ENCODE assay signal across 8 mouse cellular contexts in the genomic region with DNA sequence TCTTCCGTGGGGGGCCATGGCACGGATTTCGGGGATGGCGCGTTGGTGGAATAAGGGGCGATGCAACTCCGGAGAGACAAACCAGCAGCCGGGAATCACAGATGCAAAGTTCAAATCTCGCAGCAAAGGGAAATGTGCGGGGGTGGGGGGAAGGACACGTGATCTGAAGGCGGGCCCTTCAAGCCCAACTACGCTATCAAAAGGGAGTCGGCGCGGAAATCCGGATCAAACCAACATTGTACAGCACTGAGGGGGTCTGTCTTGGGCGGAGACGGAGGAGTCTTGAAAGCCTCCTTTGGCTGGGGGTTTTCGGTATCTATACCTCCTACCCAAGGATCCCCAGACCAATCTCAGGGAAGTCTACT. TPM values are rescaled to one million over a fixed set of nuclear protein-coding genes. Genes with fewer than 3 reads are reported as not detected.
A peak's percentile ranks its signal among the peaks of the same experiment; 100 is the strongest.
DNase-seq lines count a peak whose midpoint lies in the region; ATAC-seq lines count a peak whose summit lies in the region.

A gene (minus strand): TSS at position 202 of the 365 bp plus-strand sequence.

- WGBS in hindbrain, embryonic 15.5 days = under 1% methylated on average over 20 of the region's 20 CpGs

- H3K4me3 ChIP-seq in hindbrain, embryonic 15.5 days = peak within 1 kb of the TSS; percentile 95

- peak; percentile 99 for DNase-seq in R1 (ENCODE audit: low read depth, low spot score)
- peak; percentile 82 to 89 for DNase-seq in cerebellum, postnatal 25 days
- peak; percentile 88 for DNase-seq in frontal cortex, postnatal 36 days (ENCODE audit: low spot score in 2 of 2)
- DNase-seq in left cerebral cortex, adult 11 months (ENCODE audit: low spot score) = peak; percentile 75
- DNase-seq in lung, postnatal 4 days = peak; percentile 88 to 89
- peak; percentile 77 for DNase-seq in retina, postnatal 7 days (ENCODE audit: low read depth, low spot score)
- DNase-seq in urinary bladder, adult 2 months (ENCODE audit: low spot score) = peak; percentile 52

- ATAC-seq in hindbrain, embryonic 15.5 days (ENCODE audit: low FRiP score, low read depth) = peak; percentile 97

- H3K27ac ChIP-seq in hindbrain, embryonic 15.5 days (replicated peaks) = peak within 1 kb of the TSS; percentile 94

- peaks cover 36% of the 10 kb centered on the region for H3K36me3 ChIP-seq in hindbrain, embryonic 15.5 days

- peak within 1 kb of the TSS; percentile 92 for H3K9ac ChIP-seq in hindbrain, embryonic 15.5 days

- no peaks in the 10 kb centered on the region for H3K27me3 ChIP-seq in hindbrain, embryonic 15.5 days

- H3K4me1 ChIP-seq in hindbrain, embryonic 15.5 days (replicated peaks) = peaks cover 19% of the 10 kb centered on the region

- no peaks in the 10 kb centered on the region for H3K9me3 ChIP-seq in hindbrain, embryonic 15.5 days

- peak within 1 kb of the TSS; percentile 75 for H3K4me2 ChIP-seq in hindbrain, embryonic 15.5 days

RNA-seq across cellular contexts. Expression of the gene that starts here (rescaled TPM):
- 195 and 212 TPM in 2 replicates for polyA plus RNA-seq in hindbrain, embryonic 15.5 days (2015; fragmentation: Nextera tagmentation; extraction: Ambion mirVana)
- polyA plus RNA-seq in urinary bladder, adult 2 months (2012; rRNA removed) = 46.1 and 59.1 TPM in 2 replicates

Comparison
In these comparisons a context has a peak if more than half of its experiments do, and no peak if none do; other contexts are left out.
1. Peak in every context shown above with its lines: DNase-seq, ATAC-seq, H3K4me3 ChIP-seq and H3K27ac ChIP-seq.